Mouse (Mus musculus): ENCODE data around the gene Tmem184b. TPM values are rescaled to one million over a fixed set of nuclear protein-coding genes. Genes with fewer than 3 reads are reported as not detected.

Tmem184b gene
- polyA plus RNA-seq, 1 experiment from 2014 or later, result 43.1 TPM

DNA sequence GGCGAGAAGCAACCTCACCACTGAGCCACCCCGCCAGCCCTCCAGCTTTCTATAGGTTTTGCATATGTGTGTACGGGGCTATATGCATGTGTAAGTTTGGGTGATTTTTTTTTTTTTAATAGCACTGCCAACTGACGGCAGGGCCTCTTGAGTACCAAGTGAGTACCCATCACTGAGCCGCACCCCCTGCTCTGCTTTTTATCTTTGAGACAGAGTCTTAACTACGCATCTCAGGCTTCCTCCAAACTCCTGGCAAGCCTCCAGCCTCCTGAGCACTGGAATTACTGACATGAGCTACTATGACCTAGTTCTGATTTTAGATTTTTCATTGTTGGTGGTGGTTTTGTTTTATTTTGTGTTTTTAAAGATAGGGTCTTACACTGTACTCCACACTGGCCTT is 24.1 kb upstream of the Tmem184b start:
- Histone ChIP-seq H3K27me3 (replicated peaks) (no peaks in the 10 kb centered on the region), H3K36me3 (peaks cover 89% of the 10 kb centered on the region), H3K4me2 (no peak overlapping the region), H3K9ac (replicated peaks) (no peak overlapping the region), H3K4me1 (no peaks in the 10 kb centered on the region), H3K4me3 (replicated peaks) (no peak overlapping the region), H3K9me3 (replicated peaks) (no peaks in the 10 kb centered on the region), H3K27ac (replicated peaks) (no peak overlapping the region)
- no peak for ATAC-seq (ENCODE audit: low FRiP score)
- WGBS, result 79% methylated on average over 6 of the region's 6 CpGs

DNA sequence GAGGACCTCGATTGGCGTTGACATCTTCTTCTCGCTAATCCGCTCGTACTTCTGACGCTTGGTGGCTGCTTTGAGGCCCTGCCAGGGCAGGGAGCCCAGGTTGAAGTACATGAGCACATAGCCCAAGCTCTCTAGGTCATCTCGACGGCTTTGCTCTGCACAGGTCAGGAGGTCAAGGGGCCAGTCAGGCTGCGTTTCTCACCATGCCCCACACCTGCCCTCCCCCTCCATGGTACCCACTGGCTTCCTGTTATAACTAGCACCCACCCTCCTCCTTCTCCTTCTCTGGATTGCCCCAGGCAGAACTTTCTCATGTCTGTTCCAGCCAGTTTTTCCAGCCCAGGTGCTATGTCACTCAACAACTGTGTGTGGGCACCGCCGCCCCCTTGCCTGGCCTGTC is 22.1 kb upstream of the Tmem184b start:
- Histone ChIP-seq H3K9ac (replicated peaks) (no peak overlapping the region), H3K27me3 (replicated peaks) (no peaks in the 10 kb centered on the region), H3K9me3 (replicated peaks) (no peaks in the 10 kb centered on the region), H3K36me3 (peaks cover 94% of the 10 kb centered on the region), H3K4me1 (no peaks in the 10 kb centered on the region), H3K4me2 (no peak overlapping the region), H3K4me3 (replicated peaks) (no peak overlapping the region), H3K27ac (replicated peaks) (no peak overlapping the region)
- no peak for ATAC-seq (ENCODE audit: low FRiP score)
- WGBS, result 88% methylated on average over 11 of the region's 11 CpGs

DNA sequence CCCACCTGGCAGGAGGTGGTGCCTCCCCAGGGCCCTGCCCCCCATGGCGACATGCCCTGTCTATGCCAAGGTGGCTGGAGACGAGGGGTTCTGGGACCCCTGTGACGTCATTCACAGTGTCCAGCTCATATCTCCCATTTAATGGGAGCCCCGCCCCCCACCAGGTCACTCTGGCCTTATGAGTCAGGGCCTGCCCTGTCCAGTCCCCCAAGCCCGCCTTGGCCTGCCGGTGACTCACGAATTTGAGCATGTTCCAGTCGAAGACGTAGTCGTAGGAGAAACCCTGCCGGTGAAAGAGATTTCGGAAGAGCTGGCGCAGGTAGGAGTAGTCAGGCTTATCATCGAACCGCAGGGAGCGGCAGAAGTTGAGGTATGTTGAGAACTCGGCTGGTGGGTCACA is 21.2 kb upstream of the Tmem184b start:
- H3K27ac ChIP-seq (replicated peaks), result no peak overlapping the region
- no peaks in the 10 kb centered on the region for H3K9me3 ChIP-seq (replicated peaks)
- no peaks in the 10 kb centered on the region for H3K4me1 ChIP-seq
- H3K4me2 ChIP-seq, result no peak overlapping the region
- peaks cover 99% of the 10 kb centered on the region for H3K36me3 ChIP-seq
- no peaks in the 10 kb centered on the region for H3K27me3 ChIP-seq (replicated peaks)
- WGBS, result 93% methylated on average over 17 of the region's 17 CpGs
- no peak overlapping the region for H3K4me3 ChIP-seq (replicated peaks)
- no peak for ATAC-seq (ENCODE audit: low FRiP score)
- H3K9ac ChIP-seq (replicated peaks), result no peak overlapping the region

DNA sequence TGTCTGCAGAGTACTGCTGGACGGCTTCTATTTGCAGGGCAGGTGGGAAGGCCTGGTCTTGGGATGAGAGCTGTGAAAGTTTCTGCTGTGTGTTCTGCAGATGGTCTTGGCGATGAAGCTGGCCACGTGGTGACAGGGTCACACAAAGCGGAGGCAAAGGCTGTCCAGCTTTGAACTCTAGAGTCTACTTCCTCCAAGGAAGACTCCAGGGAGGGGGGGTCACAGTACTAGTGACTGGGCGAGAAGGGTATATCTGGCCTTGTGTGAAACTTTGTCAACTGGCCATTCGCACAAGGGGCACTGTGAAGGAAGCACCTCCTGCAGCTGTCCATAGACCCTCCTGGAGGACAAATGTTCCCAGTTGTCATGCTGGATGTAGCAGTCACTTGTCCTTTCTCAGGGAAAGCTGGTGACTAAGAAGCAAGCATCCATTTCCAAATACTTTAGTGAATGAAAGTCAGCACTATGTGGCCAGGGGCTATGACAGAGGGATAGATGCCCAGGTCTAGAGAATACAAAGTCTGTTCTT is 19.4 kb upstream of the Tmem184b start:
- no peak overlapping the region for H3K9ac ChIP-seq (replicated peaks)
- H3K4me2 ChIP-seq, result no peak overlapping the region
- ATAC-seq (ENCODE audit: low FRiP score), result no peak
- no peaks in the 10 kb centered on the region for H3K27me3 ChIP-seq (replicated peaks)
- H3K36me3 ChIP-seq, result peaks cover 95% of the 10 kb centered on the region
- no peak overlapping the region for H3K4me3 ChIP-seq (replicated peaks)
- WGBS, result 84% methylated on average over 6 of the region's 6 CpGs
- H3K9me3 ChIP-seq (replicated peaks), result no peaks in the 10 kb centered on the region
- no peaks in the 10 kb centered on the region for H3K4me1 ChIP-seq
- no peak overlapping the region for H3K27ac ChIP-seq (replicated peaks)

DNA sequence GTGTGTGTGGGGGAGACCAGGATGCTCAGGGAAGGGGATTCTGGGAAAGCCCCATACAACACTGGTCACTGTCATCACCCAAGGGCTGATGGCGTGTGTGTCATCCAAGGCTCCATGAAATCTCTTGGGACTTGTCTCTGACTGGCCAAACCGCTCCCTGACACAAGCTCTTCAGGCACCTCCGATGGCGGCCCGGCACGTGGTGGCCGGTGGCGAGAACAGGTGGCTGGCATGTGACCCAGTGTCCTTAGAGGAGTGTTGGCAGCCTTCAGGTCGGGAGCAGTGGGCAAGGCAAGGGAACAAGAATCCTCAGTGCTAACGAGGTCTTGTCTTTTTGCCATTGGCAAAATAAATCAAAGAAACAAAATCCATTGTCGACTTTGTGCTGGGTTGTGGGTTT is 15.3 kb upstream of the Tmem184b start:
- H3K36me3 ChIP-seq, result peaks cover 69% of the 10 kb centered on the region
- no peak for ATAC-seq (ENCODE audit: low FRiP score)
- H3K9ac ChIP-seq (replicated peaks), result no peak overlapping the region
- H3K27me3 ChIP-seq (replicated peaks), result no peaks in the 10 kb centered on the region
- H3K4me2 ChIP-seq, result no peak overlapping the region
- no peaks in the 10 kb centered on the region for H3K4me1 ChIP-seq
- no peaks in the 10 kb centered on the region for H3K9me3 ChIP-seq (replicated peaks)
- H3K4me3 ChIP-seq (replicated peaks), result no peak overlapping the region
- H3K27ac ChIP-seq (replicated peaks), result no peak overlapping the region
- WGBS, result 93% methylated on average over 11 of the region's 11 CpGs

DNA sequence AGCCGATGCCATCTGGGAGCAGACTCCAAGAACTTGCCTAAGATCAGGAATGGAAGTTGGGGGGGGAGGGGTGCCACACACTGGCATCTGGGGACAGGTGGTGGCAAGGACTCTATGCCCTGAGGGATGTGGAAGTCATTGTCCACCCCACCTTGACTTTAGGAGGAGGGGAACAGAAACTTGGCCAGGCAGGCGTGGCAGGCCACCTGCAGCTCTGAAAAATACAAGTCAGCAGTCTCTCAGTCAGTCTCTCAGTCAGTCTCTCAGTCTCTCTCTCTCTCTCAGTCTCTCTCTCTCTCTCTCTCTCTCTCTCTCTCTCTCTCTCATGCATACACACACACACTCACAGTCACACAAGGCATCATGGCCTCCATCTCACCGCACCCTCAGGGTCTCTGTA is 14.9 kb upstream of the Tmem184b start:
- no peak for ATAC-seq (ENCODE audit: low FRiP score)
- Histone ChIP-seq H3K4me3 (replicated peaks) (no peak overlapping the region), H3K9me3 (replicated peaks) (no peaks in the 10 kb centered on the region), H3K27ac (replicated peaks) (no peak overlapping the region), H3K9ac (replicated peaks) (no peak overlapping the region), H3K4me1 (no peaks in the 10 kb centered on the region), H3K36me3 (peaks cover 64% of the 10 kb centered on the region), H3K4me2 (no peak overlapping the region), H3K27me3 (replicated peaks) (no peaks in the 10 kb centered on the region)
- 94% methylated on average over 3 of the region's 3 CpGs for WGBS

DNA sequence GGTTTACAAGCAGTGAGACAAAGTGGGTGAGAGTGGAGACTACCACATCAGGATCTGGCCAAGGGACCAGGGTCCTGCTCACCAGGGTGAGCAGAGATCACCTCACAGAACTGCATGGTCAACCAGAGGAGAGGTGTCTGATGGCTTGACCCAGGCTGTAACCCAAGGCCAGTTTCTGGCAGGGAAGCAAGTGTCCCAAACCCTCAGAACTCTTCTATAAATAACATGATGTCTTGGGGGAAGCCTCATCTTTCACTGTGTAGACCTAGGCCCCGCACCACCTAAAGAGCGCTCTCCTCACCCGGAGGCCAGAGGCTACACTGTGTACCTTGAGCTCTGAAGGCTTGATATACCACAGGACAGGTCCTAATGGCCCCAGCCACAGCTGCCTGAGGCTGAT is 14.0 kb upstream of the Tmem184b start:
- Histone ChIP-seq H3K9ac (replicated peaks) (no peak overlapping the region), H3K4me2 (no peak overlapping the region), H3K4me3 (replicated peaks) (no peak overlapping the region), H3K9me3 (replicated peaks) (no peaks in the 10 kb centered on the region), H3K4me1 (no peaks in the 10 kb centered on the region), H3K36me3 (peaks cover 56% of the 10 kb centered on the region), H3K27me3 (replicated peaks) (no peaks in the 10 kb centered on the region), H3K27ac (replicated peaks) (no peak overlapping the region)
- ATAC-seq (ENCODE audit: low FRiP score), result no peak
- WGBS, result 95% methylated on average over 3 of the region's 3 CpGs

DNA sequence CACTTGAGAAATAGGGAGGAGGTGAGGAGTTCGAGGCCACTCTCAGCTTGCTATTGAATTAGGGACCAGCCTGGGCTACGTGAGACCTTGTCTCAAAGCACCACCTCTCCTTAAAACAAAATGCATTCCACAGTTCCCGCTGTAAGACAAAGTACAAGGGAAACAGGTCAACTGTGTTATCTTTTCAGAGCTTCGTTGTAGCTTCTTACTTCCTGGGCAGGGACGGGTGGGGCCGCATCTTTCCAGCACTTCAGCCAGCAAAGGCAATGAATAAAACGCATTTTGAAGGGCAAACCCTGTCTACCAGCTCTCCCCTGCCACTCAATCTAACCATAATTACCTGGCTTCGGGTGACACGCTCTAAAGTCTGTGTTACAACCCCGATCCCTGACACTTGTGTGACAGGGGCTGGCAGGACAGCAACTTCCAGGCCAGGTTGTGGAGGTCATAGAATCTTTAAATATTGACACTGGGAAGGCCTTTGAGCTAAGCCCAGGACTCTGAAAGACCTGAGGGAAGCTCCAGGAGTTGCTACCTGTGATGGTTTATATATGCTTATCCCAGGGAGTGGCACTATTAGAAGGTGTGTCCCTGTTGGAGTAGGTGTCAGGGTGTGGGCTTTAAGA is 13.2 kb upstream of the Tmem184b start:
- no peak overlapping the region for H3K4me3 ChIP-seq (replicated peaks)

DNA sequence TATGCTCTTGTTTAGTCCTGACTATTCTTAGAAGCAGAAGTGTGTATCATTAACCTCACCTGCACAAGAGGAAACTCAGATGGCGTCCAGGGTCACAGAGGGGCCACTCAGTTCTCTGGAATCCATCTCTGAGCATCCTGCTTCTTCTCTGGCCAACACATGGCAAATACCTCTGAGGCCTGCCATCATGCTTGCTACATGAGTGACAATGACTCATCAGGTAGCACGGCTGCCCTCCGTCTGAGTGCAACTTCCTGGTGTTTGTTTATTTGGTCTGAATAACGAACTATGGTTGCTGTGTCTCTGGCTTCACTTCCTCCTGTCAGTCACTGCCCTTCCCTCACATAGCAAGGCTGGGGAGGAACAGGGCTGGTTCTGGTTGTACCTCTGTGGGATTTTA is 11.1 kb upstream of the Tmem184b start:
- H3K27ac ChIP-seq (replicated peaks), result no peak overlapping the region
- no peak overlapping the region for H3K4me2 ChIP-seq
- WGBS, result 73% methylated on average over 4 of the region's 4 CpGs
- no peaks in the 10 kb centered on the region for H3K9me3 ChIP-seq (replicated peaks)
- H3K27me3 ChIP-seq (replicated peaks), result no peaks in the 10 kb centered on the region
- no peak overlapping the region for H3K4me3 ChIP-seq (replicated peaks)
- H3K36me3 ChIP-seq, result peaks cover 27% of the 10 kb centered on the region
- no peaks in the 10 kb centered on the region for H3K4me1 ChIP-seq
- ATAC-seq (ENCODE audit: low FRiP score), result no peak
- H3K9ac ChIP-seq (replicated peaks), result no peak overlapping the region

More for the DNA sequence above, 13.2 kb upstream of the Tmem184b start:
- H3K9ac ChIP-seq (replicated peaks), result no peak overlapping the region
- ATAC-seq (ENCODE audit: low FRiP score), result no peak
- H3K4me1 ChIP-seq, result no peaks in the 10 kb centered on the region
- no peaks in the 10 kb centered on the region for H3K9me3 ChIP-seq (replicated peaks)
- no peak overlapping the region for H3K4me2 ChIP-seq
- H3K27ac ChIP-seq (replicated peaks), result no peak overlapping the region
- 94% methylated on average over 10 of the region's 10 CpGs for WGBS
- no peaks in the 10 kb centered on the region for H3K27me3 ChIP-seq (replicated peaks)
- peaks cover 47% of the 10 kb centered on the region for H3K36me3 ChIP-seq

DNA sequence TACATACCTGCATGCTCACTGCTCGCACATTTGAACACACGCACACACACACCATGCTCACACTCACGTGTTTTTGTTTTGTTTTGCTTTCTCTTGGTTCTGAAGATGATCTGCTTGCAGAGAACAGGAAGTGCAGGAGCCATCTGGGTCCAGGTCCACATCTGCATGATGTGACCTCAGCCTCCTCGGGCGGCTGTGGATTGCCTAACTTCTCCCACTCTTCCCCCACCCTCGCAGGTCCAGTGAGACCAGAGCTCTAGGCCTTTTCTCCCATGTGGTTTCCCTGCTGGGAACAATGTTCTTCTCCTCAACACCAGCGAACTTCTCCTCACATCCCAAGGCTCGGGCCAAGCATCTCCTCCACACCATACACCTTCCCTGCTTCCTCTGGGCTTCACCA is 10.4 kb upstream of the Tmem184b start:
- Histone ChIP-seq H3K9me3 (replicated peaks) (no peaks in the 10 kb centered on the region), H3K4me2 (no peak overlapping the region), H3K9ac (replicated peaks) (no peak overlapping the region), H3K27ac (replicated peaks) (no peak overlapping the region), H3K36me3 (peaks cover 22% of the 10 kb centered on the region), H3K27me3 (replicated peaks) (no peaks in the 10 kb centered on the region), H3K4me3 (replicated peaks) (no peak overlapping the region), H3K4me1 (no peaks in the 10 kb centered on the region)
- 79% methylated on average over 8 of the region's 8 CpGs for WGBS
- ATAC-seq (ENCODE audit: low FRiP score), result no peak

DNA sequence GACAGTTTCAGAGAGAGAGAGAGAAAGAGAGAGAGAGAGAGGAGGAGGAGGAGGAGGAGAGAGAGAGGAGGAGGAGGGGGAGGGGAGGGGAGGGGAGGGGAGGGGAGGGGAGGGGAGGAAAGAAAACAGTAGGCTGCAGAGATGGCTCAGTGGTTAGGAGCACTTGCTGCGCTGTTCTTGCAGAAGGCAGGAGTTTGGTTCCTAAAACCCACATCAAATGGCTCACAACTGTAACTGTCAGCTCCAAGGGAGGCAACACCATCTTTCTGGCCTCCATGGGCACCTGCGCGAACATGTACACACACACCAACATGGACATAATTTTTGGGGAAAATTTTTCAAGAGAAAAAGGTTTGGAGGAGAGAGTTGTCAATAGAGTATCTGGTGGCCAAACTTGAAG is 9.8 kb upstream of the Tmem184b start:
- 94% methylated on average over 3 of the region's 3 CpGs for WGBS
- ATAC-seq (ENCODE audit: low FRiP score), result no peak
- Histone ChIP-seq H3K27me3 (replicated peaks) (no peaks in the 10 kb centered on the region), H3K4me2 (no peak overlapping the region), H3K4me3 (replicated peaks) (no peak overlapping the region), H3K4me1 (no peaks in the 10 kb centered on the region), H3K36me3 (peaks cover 16% of the 10 kb centered on the region; the same call in 1 of the 2 replicates), H3K9me3 (replicated peaks) (no peaks in the 10 kb centered on the region), H3K27ac (replicated peaks) (no peak overlapping the region), H3K9ac (replicated peaks) (no peak overlapping the region)

DNA sequence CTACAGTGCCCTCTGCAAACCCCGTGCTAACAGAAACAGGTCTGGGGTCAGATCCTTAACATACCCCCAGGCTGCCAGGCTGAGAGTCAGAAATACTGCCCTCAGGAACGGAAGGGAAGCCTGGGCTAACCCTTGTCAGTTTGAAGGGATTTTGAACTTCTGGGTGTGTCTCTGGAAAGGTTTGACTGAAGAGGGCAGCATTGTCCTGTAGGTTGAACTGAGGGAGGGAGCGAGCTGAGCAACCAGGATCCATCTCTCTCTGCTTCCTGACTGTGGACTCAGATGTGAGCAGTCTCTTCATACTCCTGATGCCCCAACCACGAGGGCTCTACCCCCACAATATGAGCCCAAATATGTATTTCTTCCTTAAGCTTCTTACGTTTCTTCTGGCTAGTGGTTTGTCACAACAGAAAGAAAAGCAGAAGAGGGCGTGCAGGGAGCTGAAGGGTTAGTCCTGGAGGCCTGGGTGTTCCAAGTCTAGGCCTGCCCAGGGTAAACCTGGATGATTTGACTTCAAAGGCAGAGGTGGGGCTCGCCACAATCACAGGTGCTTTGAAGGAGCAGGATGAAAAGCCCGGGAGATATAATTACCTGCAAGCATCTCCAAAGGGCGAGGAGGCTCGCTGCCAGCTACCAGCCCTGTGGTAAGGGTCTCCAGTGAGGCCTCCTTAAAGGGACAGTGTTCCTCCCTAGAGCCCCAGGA is 8.1 kb upstream of the Tmem184b start:
- no peaks in the 10 kb centered on the region for H3K27me3 ChIP-seq (replicated peaks)
- H3K36me3 ChIP-seq, result 0 out of 2 replicates have a peak, but pooled peaks cover 3% of the 10 kb centered on the region
- H3K9ac ChIP-seq (replicated peaks), result no peak overlapping the region
- no peak overlapping the region for H3K4me3 ChIP-seq (replicated peaks)
- ATAC-seq (ENCODE audit: low FRiP score), result no peak
- no peaks in the 10 kb centered on the region for H3K4me1 ChIP-seq
- 68% methylated on average over 10 of the region's 10 CpGs for WGBS
- no peak overlapping the region for H3K4me2 ChIP-seq
- no peaks in the 10 kb centered on the region for H3K9me3 ChIP-seq (replicated peaks)
- no peak overlapping the region for H3K27ac ChIP-seq (replicated peaks)
